Mouse (Mus musculus): ENCODE results near the gene Selplg. TPM values are rescaled to one million over a fixed set of nuclear protein-coding genes. Genes with fewer than 3 reads are reported as not detected.
"Not testable (repeated sequence)": the region's sequence is repeated elsewhere in the genome, so short reads cannot be mapped to it uniquely, and the experiment has no call there.

Selplg gene
- polyA plus RNA-seq, 1 experiment from 2014 or later = 18.9 TPM

DNA sequence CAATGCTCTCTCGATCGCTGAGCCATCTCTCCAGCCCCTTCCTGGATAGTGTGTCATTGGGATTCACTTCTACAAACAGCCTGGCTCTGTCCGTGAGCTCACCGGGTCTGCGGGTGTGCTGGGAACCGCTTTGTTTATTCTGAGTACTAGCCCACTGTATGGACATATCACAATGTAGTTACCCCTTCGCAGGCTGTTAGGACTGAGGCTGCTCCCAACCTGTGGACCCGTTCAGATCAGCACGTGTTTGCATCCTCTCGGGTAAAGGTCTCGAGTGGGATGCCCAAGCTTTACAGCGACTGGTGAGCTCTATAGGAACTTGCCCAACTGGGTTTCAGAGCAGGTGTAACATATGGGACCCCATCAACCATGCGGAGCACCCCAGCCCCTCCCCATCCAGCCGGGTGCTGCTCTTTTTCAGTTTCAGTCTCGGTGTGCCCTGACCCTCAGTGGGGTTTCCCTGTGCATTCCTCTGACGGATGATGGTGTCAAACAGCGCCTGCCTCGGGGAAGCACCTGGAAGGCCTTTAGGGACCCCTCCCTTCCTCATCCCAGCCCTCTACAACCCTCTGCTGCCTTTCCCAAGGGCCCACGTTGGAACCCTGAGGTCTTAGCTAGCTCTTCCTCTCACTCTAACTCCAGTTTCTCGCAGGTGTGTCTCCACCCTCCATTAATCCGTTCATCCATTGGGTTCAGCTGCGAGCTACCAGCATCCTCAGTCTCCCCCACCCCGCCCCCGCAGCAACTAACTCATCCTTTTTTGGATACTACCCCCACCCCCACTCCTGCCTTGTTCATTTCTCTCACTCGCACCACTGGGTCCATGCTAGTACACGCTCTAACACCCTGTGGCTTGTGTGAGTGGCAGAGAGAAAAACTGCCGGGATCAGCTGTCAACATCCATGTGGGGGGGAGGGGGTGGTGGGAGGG lies 18.1 kb downstream of the Selplg start:
- no peaks in the 10 kb centered on the region for H3K36me3 ChIP-seq (replicated peaks; ENCODE audit: insufficient read depth, low read length)
- 33% methylated on average over 27 of the region's 27 CpGs for WGBS (ENCODE audit: insufficient replicate concordance)
- no peak overlapping the region for H3K27ac ChIP-seq (ENCODE audit: low read depth)
- DNase-seq (no peak), ATAC-seq (peak; percentile 15; the same call in 1 of the 2 replicates)
- no peak overlapping the region for H3K4me2 ChIP-seq (ENCODE audit: low read depth, low read length)
- peaks cover 11% of the 10 kb centered on the region; the same call in 1 of the 2 replicates for H3K4me1 ChIP-seq (ENCODE audit: insufficient read depth)
- no peaks in the 10 kb centered on the region for H3K9me3 ChIP-seq (ENCODE audit: low read length)
- no peaks in the 10 kb centered on the region for H3K27me3 ChIP-seq (ENCODE audit: insufficient read depth, low read length)
- H3K4me3 ChIP-seq (ENCODE audit: low read depth, low read length) = no peak overlapping the region
- no peak for TF ChIP-seq EP300 (IDR thresholded peaks at IDR 0.05; ENCODE audit: low read depth)
- no peak for TF ChIP-seq CTCF (IDR thresholded peaks at IDR 0.05; ENCODE audit: low read depth)
- no peak overlapping the region for H3K9ac ChIP-seq (replicated peaks)

DNA sequence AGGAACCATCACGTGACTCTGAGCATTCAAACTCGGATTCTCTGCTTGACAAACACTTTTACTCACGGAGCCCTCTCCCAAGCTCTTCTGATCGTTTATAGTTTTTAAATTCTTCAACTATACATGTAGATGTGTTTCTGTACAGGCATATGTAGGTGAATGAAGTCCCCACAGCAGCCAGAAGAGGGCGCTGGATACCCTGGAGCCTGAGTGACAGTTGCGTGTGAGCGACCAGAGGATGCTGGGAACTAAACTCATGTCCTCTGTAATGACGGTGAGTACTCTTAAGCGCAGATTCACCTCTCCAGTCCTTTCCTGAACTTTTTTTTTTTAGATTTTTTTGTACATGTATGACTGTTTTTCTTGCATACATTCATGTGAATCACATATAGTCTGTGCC lies 18.8 kb downstream of the Selplg start:
- DNase-seq = peak; percentile 45
- H3K27me3 ChIP-seq (ENCODE audit: insufficient read depth, low read length) = no peaks in the 10 kb centered on the region
- H3K27ac ChIP-seq (ENCODE audit: low read depth) = no peak overlapping the region
- no peak overlapping the region for H3K9ac ChIP-seq (replicated peaks)
- H3K9me3 ChIP-seq (ENCODE audit: low read length) = no peaks in the 10 kb centered on the region
- no peak for ATAC-seq
- TF ChIP-seq EP300 (IDR thresholded peaks at IDR 0.05; ENCODE audit: low read depth) (no peak), CTCF (IDR thresholded peaks at IDR 0.05; ENCODE audit: low read depth) (peak; percentile 59; the same call in 1 of the 2 replicates)
- no peaks in the 10 kb centered on the region for H3K36me3 ChIP-seq (replicated peaks; ENCODE audit: insufficient read depth, low read length)
- H3K4me3 ChIP-seq (ENCODE audit: low read depth, low read length) = no peak overlapping the region
- peaks cover 11% of the 10 kb centered on the region; the same call in 1 of the 2 replicates for H3K4me1 ChIP-seq (ENCODE audit: insufficient read depth)
- 18% methylated on average over 9 of the region's 9 CpGs for WGBS (ENCODE audit: insufficient replicate concordance)
- H3K4me2 ChIP-seq (ENCODE audit: low read depth, low read length) = no peak overlapping the region

DNA sequence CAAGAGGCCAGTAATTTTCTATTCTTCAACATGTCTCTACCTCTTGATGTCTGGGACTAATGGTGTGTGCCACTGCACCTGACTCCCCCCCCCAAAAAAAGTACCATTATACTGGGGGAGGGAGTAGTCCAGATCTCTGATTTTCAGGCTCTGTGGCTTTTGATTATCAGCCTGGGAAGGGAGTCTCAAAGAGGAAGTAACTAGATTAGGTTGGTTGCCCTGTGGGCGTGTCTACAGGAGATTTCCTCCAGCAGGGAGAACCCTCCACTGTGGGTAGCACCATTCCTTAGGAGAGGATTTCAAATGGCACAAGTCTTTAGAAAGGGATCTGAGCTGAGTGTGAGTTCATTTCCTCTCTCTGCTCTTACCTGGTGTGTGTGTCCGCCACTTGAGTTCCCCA lies 19.8 kb downstream of the Selplg start:
- DNase-seq (no peak), ATAC-seq (no peak)
- Histone ChIP-seq H3K27ac (ENCODE audit: low read depth) (no peak overlapping the region), H3K4me2 (ENCODE audit: low read depth, low read length) (no peak overlapping the region), H3K4me1 (ENCODE audit: insufficient read depth) (peaks cover 17% of the 10 kb centered on the region; the same call in 1 of the 2 replicates), H3K27me3 (ENCODE audit: insufficient read depth, low read length) (no peaks in the 10 kb centered on the region), H3K9me3 (ENCODE audit: low read length) (no peaks in the 10 kb centered on the region), H3K4me3 (ENCODE audit: low read depth, low read length) (no peak overlapping the region), H3K36me3 (replicated peaks; ENCODE audit: insufficient read depth, low read length) (no peaks in the 10 kb centered on the region), H3K9ac (replicated peaks) (no peak overlapping the region)
- TF ChIP-seq EP300 (IDR thresholded peaks at IDR 0.05; ENCODE audit: low read depth) (no peak), CTCF (IDR thresholded peaks at IDR 0.05; ENCODE audit: low read depth) (no peak)
- 64% methylated on average over 2 of the region's 2 CpGs for WGBS (ENCODE audit: insufficient replicate concordance)

DNA sequence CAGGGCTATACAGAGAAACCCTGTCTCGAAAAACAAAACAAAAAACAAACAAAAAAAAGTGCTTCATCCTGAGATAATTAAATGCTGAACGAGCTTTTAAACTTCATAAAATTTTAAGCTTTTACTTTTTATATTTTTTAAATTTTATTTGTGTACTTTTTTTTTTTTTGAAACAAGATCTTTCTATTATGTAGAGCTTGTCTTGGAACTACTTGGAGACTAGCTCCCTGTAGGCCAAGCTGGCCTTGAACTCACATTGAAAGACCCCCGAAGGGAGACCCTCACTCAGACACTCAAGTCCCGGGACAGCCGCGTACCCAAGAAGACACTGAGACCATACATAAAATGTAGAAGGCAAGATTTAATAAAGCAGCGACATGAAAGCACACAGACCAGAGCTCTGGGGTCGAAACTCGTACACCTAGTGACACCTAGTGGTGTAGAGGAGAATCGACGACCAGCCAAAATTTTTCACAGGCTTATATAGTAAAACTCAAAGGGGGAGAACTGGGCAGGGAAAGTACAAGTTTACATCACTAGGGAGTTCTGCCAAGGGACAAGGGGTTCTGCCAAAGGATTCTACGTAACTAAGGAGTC lies 20.5 kb downstream of the Selplg start:
- H3K9ac ChIP-seq (replicated peaks); H3K9me3 ChIP-seq (ENCODE audit: low read length); H3K27ac ChIP-seq (ENCODE audit: low read depth); H3K4me3 ChIP-seq (ENCODE audit: low read depth, low read length); H3K36me3 ChIP-seq (replicated peaks; ENCODE audit: insufficient read depth, low read length); ATAC-seq; DNase-seq; H3K27me3 ChIP-seq (ENCODE audit: insufficient read depth, low read length); H3K4me2 ChIP-seq (ENCODE audit: low read depth, low read length): not testable (repeated sequence)
- H3K4me1 ChIP-seq (ENCODE audit: insufficient read depth) = peaks cover 17% of the 10 kb centered on the region; the same call in 1 of the 2 replicates
- 19% methylated on average over 11 of the region's 12 CpGs for WGBS (ENCODE audit: insufficient replicate concordance)
- peak; percentile 62 for TF ChIP-seq CTCF (IDR thresholded peaks at IDR 0.05; ENCODE audit: low read depth)

DNA sequence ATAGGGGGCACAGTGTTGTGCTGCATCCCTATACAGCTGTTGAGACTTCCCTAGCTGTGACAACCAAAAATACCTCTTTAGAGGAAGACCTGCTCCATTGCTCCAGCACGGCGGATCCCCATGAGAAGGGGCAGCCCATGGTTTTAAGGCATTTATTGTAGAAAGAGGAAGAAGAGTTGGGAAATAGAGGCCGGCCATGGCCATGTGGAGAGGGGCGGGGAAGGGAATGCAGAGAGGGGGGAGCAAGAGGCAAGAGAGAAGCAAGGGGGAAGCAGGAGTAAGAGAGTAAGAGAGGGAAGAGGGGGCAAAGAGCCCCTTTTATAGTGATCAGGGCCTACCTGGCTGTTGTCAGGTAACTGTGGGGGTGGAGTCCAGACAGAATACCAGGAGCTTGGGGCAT lies 22.3 kb downstream of the Selplg start:
- Histone ChIP-seq H3K27ac (ENCODE audit: low read depth) (no peak overlapping the region), H3K9ac (replicated peaks) (no peak overlapping the region), H3K4me3 (ENCODE audit: low read depth, low read length) (no peak overlapping the region), H3K36me3 (replicated peaks; ENCODE audit: insufficient read depth, low read length) (no peaks in the 10 kb centered on the region), H3K27me3 (ENCODE audit: insufficient read depth, low read length) (no peaks in the 10 kb centered on the region), H3K9me3 (ENCODE audit: low read length) (no peaks in the 10 kb centered on the region), H3K4me1 (ENCODE audit: insufficient read depth) (peaks cover 12% of the 10 kb centered on the region; the same call in 1 of the 2 replicates), H3K4me2 (ENCODE audit: low read depth, low read length) (no peak overlapping the region)
- 64% methylated on average over 4 of the region's 4 CpGs for WGBS (ENCODE audit: insufficient replicate concordance)
- TF ChIP-seq CTCF (IDR thresholded peaks at IDR 0.05; ENCODE audit: low read depth) (no peak), EP300 (IDR thresholded peaks at IDR 0.05; ENCODE audit: low read depth) (no peak)
- ATAC-seq (no peak), DNase-seq (no peak)

DNA sequence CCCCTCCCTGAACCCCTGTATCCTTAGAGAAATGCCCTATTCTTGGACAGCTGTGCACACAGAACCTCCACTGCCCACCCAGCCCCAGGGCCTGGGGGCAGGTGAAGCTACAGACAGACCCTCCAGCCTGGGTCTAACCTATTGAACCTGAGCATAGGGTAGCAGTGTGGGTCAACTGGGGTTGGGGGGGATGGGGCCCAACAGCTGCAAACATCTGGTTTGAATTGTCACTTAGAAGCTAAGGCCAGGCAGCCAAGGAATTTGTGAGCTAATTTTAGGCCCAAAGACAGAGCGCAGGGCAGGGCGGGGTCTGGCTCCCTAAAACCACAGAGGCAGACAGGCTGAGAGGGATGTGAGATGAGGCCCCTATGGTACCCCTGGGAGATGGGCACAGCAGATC lies 24.3 kb downstream of the Selplg start:
- WGBS (ENCODE audit: insufficient replicate concordance) = 59% methylated on average over 2 of the region's 2 CpGs
- ATAC-seq = no peak

More for the DNA sequence above, 24.3 kb downstream of the Selplg start:
- Histone ChIP-seq H3K9me3 (ENCODE audit: low read length) (no peaks in the 10 kb centered on the region), H3K9ac (replicated peaks) (no peak overlapping the region), H3K36me3 (replicated peaks; ENCODE audit: insufficient read depth, low read length) (no peaks in the 10 kb centered on the region), H3K4me2 (ENCODE audit: low read depth, low read length) (no peak overlapping the region), H3K4me1 (ENCODE audit: insufficient read depth) (peaks cover 18% of the 10 kb centered on the region), H3K4me3 (ENCODE audit: low read depth, low read length) (no peak overlapping the region), H3K27ac (ENCODE audit: low read depth) (no peak overlapping the region), H3K27me3 (ENCODE audit: insufficient read depth, low read length) (no peaks in the 10 kb centered on the region)
- no peak for DNase-seq
- TF ChIP-seq EP300 (IDR thresholded peaks at IDR 0.05; ENCODE audit: low read depth) (no peak), CTCF (IDR thresholded peaks at IDR 0.05; ENCODE audit: low read depth) (no peak)

Measured in liver, postnatal 0 days (tissue).